Mouse (Mus musculus): ENCODE results near the gene Chrm3. TPM values are rescaled to one million over a fixed set of nuclear protein-coding genes. Genes with fewer than 3 reads are reported as not detected.

The Chrm3 gene
- total RNA-seq, 2 experiments from 2014 or later = 0.69 to 1.2 TPM

DNA sequence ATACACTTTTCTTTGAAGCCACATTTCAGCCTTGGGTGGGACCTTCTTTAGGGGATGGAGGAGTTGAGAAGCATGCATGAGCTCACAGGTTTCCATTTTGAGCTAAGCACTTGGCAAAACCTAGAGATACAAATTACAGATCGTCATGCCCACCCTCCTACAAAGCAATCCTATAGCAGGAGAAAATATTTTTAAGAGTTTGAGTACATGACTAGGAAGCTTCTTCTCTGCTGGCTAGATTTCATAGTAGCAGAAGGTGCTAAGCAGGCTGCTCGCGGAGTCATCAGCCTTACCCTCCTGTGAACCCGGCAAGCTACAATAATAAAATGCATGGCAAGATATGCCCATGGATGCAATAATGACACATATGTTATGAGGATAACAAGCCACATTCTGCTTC, 124.4 kb downstream of the Chrm3 start:
- DNase-seq = no peak

DNA sequence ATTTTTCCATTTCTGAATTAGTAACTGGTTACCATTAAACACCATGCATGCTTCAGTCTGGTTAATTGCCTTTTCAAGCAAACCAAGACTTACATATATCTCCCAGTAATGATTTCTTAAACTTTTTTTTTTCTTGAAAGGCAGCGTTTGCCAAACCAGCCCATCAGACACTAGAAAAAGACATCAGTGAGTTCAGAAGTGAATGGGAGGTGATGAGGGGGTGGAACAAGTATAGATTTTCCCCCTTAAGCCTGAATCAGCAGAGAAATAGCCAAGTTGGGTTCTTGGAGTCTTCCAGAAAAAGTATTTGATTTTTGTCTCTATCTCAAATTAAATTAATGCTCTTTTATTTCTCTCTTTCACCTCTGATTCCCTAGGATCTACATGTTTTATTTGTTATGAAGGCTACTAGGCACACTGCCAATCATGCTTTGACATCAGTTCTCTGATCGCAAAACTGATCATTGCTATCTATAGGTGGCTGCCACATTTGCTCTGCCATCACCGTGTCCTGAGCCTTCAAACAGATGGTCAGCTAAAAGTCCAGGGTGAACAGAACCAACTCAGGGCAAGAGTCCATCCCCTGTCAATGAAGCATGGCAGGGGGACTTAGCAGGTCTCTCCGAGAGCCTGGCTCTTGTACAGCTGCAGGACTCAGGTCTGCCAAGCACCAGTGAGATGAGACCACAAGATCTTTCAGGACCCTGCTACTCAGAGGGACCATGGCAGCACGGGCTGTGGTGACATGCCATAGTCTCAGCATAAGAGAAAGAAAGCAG, 125.1 kb downstream of the Chrm3 start:
- DNase-seq = no peak

DNA sequence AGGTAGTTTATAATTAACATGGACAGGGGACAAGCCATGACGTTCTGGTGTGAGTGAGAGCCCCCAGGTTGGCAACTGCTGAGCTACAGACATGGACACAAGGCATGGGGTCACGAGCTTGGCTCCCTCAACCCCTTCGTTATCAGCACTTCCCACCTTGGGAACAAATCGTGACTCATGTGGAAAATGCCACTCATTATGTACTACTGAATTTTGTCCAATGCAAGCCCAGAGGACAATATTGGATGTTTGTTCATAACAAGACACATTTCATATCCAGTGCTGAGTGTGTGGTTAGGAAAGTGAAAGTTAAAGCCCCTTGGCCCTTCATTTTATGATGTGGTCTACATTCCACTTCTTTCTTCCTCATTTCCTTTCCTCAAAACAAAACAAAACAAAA, 140.2 kb downstream of the Chrm3 start:
- DNase-seq = peak; percentile 21 to 51

DNA sequence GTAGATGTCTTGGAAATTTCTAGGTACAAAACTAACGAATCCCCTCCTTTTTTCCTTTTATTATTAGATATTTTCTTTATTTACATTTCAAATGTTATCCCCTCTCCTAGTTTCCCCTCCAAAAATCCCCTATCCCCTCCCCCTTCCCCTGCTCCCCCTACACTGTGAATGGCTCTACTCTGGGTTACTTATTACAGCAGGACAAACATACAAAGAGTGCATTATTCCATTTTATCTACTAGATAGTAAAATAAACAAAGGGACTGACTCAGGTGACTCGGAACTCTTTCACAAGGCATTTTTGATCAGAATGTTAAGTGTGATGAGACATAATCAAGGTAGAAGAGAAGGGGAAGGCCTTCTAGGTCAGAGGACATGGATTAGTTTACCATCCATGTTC, 148.5 kb downstream of the Chrm3 start:
- DNase-seq = no peak

DNA sequence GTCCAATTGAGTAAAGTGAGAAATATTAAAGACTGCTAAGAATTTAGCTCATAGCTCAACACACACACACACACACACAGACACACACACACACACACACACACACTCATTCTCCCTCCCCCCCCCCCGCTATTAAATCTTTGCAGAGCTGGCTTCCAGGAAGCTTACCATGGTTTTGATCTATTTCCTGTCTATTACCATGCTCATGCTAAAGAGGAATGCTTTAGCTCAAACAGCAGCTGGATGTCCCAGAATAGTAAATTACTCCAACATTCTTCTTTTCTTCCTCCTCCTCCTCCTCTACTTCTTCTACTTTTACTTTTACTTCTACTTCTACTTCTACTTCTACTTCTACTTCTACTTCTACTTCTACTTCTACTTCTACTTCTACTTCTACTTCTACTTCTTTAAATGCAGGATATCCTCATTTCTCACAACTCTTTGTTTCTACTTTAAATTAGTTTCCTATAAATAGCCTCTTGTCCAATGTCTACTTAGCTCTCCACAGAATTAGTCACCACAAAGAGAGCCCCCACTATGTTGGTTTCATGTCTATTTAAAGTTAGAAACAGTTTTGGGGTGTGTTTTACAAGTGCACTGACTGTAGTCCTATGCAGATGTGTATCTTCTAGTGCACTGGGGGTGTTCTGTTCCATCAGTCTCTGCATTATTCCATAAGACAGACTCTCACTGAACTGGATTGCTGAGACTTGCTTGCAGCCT, 150.0 kb downstream of the Chrm3 start:
- no peak for DNase-seq

DNA sequence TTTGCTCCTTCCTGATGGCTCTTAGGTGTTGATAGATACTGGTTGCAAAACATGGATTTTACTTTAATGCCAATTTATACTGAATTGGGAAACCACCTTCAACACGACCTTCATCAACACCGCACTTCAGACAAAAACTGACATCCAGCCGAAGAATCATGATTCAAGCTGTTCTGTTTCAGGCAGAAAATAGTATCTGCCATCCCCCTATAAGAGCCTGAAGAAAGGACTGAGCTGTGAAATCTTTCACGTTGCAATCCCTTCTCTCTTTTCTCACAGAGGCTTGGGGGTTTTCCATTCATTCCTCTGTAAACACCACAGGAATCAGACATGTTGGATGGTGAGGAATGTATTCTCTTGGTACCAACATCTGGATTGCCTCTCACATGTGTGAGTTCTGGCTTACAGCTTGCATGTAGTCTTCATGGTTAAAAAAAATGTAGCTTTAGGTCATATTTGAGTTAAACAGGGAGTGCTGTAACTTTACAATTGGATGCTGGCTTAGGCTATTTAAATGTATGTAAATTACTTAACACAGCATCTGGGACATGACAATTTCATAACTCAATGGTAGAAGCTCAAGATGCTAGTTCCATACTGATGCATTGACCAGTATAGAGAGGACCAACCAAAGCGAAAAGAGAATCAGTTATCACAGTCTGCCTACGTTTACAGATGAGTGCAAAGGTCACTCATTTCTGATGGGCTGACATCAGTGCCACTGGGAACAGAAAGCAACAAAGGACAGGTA, 161.3 kb downstream of the Chrm3 start:
- no peak for DNase-seq

DNA sequence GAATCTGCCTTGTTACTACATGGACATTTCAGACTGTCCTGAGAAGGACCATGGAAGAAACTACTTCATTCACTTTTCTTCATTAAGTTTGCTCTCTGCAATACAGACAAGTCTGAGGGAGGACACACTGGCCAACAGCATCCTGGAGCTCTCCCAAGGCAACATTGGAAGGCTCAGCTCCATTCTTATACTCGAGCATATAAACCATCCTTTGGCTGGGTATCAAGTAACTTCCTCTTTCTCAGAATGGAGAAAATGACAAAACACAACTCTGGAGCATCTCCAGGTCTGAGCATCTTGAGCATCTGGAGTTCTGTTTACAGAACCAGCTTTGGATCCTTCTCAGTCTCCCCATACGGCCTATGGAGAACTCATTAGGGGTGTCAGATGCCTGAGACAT, 170.8 kb downstream of the Chrm3 start:
- DNase-seq = no peak

DNA sequence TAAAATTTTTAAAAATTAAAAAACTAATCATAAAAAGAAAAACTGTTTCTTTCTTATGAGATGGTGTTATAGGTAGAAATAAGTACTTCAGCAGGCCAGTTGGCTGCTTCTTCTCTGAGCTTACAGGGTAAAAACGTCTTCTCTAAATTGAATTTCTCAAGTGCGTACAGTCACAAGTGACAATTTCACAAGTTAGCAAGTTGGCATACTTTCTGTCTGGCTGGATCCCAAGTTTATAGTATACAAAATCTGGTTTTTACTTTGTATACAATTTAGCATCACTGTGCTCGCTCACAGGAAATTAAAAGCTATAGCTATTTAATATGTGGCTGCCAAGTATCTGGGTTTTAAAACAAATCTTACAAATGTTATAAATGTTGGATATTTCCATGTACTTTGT, 172.7 kb downstream of the Chrm3 start:
- no peak for DNase-seq

DNA sequence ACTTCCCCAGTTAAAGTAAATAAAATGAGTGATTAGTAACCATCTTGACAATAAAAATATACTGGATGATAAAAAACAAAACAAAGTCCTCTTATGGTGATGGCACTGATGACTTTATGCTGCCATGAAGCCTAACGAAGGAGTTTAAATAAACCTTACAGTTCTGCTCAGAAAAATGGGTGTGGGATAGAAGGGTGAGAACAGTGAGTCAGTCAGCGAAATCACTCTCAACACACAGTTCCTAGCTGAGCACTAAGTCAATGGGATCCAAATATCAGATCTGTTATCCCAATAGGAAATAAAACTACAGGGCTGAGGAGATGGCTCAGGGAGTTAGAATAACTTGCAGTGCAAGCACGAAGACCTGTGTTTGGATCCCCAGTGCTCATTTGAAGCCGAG, 176.8 kb downstream of the Chrm3 start:
- DNase-seq = no peak

DNA sequence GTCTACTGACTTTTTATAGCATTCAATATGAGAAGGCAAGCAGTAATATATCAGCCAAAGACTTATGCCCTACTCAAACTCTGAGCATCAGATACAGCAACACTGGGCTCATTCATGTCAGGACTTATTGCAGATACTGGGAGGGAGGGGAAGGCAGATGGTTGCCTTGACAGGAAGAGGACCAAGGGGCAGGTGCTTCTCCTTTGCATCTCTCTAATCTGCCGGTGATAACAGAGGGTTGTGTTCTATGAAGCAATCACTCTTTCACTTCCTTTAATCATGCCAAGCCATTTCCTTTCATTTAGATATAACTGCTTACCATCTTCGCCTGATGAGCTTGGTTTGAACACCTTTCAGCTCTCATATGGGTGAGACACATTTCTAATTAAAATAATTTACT, 177.9 kb downstream of the Chrm3 start:
- DNase-seq = no peak

DNA sequence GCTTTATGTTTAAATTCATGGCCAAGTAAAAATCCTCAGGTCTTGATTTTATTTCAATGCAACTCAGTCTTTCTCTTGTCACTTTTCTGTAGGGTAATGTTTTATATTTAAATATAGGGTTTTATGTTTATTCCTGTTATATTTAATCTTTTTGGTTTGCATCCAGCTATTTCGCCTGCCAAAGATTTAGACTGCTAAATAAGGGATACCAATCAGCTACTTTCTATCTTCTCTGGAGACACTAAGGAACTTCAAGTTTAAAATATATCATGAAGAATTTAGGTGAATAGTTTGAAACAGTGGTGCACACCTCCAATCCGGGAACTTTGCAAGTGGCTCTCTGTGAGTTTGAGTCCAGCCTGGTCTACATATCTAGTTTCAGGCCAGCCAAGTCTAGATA, 190.1 kb downstream of the Chrm3 start:
- DNase-seq = no peak

DNA sequence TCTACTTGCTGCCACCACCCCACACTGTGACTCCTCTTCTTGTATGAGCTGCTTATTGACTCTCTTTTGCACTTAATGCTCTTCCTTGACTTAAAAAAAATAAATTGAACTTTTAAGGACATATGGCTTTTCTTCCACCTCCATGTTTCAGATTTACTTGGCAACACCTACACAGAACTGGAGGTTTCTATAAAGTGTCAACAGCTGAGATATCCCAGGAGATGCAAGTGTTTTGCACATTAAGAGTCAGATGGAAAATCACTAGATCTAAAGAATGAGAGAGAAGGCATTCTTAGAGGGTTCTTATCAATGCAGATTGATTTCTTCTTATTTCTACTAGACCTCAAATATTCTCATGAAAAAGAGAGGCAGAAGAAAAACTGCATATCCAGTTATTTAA, 197.3 kb downstream of the Chrm3 start:
- DNase-seq = no peak

DNA sequence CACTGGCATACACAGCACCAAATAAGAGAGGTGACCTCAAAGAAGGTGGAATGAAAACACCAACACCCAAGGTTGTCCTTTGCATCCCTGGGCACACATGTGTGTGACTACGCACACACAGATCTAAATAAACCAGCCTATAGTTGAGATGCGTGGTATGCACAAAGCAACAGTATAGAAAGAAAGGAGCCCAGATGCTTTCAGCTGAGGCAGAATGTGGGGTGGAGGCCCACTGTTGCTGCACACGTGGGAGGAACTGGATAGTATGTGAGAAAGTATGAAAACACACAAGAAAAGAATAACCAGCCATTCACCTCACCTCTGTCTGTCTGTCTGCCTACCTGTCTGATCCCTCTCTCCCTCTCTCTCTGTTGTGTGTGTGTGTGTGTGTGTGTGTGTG, 203.2 kb downstream of the Chrm3 start:
- DNase-seq = no peak

DNA sequence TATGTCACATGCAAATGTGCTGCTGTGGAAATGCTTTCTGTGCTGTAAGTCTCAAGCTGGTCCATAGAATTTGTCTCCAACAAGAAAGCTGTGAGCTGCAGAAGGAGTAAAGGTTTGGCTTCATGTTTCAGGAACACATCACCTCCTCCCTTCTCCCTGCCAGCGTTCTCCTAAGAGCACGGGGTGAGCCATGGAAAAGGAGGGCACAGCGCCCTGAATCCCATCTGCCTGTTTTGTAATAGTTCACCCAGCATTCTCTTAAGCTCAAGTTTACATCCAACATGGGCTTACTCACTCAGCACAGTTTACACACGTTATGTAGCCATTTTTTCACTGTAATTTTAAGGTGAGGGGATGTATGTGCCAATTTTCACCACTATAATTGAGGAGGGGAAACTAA, 220.1 kb downstream of the Chrm3 start:
- no peak for DNase-seq

DNA sequence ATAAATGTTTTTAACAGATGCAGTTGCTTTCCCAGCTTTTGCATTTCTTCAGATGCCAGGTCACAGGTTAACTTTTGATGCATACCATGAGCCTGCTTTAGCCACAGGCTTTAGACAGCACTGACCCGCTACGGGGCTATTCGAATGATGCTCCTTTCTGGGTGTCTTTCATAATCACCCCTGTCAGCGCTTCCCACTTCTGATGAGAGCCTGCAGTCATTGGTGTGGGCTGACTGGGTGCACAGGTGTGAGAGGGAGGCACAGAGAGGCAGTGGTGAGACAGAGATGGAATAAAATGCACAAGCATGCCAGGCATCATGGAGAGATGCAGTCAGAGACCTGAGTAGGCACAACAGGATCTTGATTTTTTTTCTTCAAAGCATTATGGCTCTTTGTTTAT, 221.8 kb downstream of the Chrm3 start:
- no peak for DNase-seq

DNA sequence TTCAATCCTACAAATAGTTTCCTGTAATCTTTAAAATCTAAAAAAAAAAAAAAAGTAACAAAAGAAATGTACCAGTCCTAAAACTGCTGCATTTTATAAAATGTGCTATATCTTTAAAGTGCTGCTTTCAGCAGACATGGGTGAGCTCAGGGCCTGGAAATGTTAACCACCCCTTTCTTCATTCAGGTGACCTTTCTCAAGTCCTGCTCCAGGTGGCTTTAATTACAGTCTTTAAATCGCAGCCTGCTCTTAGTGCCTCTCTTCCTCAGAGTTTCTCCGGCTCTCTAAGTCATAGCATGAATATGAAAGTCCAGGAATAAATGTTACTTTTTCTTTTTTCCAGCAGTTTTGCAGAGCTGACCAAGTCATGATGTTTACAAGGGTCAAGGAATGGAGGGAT, 229.6 kb downstream of the Chrm3 start:
- no peak for DNase-seq

DNA sequence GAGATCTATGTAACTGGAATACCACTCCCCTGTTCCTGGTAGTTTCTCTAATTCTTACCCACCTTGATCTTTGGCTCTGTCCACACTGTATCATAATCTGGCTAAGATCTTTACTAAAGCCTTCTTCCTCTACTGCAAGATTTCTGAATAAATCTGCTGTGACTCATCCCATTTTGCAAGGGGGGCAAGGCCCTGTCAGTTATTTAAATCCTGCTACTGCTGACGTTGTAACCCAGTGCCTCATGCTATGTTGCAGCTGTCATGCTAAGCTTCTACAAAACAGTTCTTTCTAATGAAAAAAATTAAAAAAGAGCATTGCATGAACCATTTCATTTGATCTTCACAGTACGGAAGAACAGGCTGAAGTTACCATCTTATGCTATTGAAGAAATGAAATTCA, 248.4 kb downstream of the Chrm3 start:
- DNase-seq = no peak

DNA sequence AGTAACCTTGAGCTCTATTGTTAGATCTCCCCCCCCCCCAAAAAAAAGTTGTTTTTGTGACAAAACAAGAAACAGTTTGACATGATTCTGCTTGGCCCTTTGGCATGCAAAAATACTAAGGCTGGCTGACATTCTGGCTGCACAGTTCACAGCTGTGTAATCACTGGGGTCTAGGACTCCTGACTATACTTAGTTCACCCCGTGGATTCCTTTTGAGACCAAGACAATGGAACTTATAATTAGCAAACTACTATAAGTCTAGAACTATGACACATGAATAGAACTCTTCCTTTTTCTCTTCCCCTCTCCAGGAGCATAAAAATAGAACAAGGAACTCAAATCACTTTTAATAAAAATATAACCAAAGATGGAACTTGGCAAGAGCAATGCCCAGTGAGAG, 251.1 kb downstream of the Chrm3 start:
- peak in 1 of 2 experiments; percentile 8 for DNase-seq

DNA sequence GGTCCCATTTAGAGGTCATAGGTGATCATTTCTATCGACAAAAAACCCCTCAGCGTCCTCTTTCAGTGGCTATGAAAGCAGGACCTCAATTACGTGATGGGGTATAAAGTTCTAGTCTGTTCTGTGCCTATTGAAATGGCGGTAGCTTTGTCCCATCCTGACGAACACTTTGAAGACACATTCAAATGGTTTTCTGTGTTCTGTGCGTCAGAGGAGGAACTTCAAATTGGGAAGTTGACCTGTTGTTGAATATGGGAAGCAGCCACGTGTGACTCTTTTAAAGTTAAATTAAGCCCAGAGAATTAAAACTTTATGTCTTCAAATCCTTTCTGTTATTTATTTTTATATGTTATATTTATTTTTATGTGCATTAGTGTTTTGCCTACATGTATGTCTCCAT, 253.3 kb downstream of the Chrm3 start:
- DNase-seq = peak; percentile 1 to 3

DNA sequence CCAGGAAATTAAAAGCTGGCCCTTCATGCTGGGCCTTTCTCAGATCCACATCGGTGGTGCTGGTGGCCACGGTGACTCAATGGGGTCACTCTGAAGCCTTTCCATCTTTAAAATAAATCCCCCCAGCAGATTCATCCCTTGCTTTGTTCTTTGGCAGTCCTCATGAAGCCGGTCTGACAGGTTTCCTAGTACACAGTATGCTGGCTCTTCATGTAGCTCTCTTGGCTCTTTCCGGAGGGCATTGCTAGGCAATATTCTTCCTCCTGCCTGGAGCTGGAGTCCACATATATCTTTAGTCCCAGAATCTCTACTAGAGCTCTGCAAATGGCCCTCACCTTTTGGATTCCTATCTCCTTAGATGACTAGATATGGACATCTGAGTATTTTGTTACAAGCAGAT, 269.9 kb downstream of the Chrm3 start:
- DNase-seq = no peak

DNA sequence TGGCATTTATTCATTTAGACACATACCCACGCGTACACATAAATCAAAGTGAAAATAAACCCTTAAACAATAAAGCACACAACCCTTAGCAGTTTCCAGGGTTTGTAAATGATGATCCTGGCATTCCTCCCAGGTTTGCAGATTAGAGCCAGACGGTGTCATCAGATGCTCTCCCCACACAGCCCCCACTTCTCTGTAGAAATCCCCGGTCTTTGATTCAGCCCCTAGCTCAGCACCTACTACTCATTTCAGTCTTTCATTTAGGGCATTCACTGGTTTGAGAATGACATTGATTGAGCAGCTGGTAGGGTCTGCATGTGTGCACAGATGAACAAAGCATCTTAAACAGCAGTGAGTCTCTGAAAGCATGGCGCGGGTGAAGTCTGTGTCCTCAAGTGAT, 274.3 kb downstream of the Chrm3 start:
- no peak for DNase-seq

DNA sequence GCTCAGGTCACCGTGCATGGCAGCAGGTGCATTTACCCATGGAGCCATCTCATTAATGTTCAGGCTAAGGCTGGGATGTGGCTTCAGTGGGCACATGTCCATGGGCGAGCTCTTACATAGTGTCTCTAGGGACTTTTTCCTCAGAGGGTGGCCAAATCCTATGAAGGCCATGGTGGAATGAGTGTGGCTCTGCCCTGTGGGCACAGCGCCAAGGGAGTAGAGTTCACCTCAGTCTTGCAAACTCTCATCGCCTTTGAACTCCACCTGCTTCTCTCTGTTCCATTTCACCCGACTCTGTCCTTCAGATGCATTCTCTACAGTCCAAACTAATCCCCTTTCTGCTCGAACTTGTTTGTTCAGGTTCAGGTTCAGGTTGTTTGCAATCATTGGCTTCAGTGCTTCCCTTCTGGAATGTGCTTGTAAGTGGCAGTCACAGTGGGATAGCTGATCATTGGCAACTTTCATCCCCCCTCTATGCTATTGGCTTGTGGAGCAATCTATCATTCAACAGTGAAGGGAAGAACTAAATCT, 278.7 kb downstream of the Chrm3 start:
- DNase-seq = no peak

DNA sequence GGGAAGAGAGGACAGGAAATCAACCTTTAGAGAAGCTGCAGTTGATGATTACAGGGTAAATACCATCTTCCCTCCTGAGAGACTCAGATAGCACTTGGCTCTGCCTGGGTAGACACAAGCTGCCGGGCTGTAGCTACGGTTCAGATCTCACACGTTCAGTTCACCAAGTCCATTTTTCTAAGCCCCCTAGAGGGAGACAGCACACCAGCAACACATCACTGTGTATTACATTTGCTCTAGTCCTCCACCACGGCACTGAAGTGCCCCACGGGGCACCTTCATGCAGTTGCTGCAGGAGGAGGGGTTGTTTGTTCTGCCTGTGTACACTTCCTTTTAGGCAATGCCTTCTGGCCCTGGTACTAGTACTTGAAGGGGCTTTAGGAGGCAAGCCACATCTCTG, 289.5 kb downstream of the Chrm3 start:
- DNase-seq = peak; percentile 21 to 22
